Mouse (Mus musculus): ENCODE results near the gene Col23a1.

Gene Col23a1

DNA sequence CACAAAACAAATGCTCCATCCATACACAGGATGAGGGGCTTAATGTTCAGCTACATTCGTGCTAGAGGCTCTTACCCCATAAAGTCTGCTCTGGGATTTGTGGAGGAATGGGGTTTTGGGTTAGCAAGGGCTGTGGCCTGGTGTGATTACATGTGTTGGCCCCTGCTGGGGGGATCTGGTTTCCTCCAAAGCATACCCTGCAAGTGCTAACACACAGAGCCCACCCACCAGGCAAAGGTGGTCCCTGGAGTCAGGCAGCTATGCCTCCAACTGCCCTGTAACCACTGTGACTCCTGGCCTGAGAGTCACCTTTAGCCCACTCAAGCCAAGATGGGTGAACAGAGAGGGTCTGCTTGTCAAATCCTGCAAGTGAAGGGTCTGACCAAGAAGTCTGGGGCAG is 82.2 kb downstream of the Col23a1 start:
- no peak for DNase-seq (ENCODE audit: extremely low read depth, low read depth, low spot score)

DNA sequence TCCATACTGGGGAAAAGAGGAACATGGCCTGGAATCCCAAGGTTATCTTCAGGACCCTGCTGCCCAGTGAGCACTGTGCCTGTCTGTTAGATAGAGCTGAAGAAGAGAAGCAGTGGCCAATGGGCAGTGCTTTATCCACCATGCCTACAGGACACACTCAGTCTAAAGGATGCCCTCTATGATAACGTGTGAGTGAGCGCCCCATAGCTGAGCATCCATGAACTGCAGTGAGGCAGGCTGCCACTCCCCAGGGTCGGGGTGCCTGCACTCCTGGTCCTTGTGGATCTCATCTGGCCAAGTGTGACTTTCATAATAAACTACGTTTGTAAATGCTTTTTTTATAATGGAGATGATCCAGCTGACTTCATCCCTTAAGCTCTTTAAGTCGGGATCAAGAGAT is 87.5 kb downstream of the Col23a1 start:
- no peak for DNase-seq (ENCODE audit: extremely low read depth, low read depth, low spot score)

DNA sequence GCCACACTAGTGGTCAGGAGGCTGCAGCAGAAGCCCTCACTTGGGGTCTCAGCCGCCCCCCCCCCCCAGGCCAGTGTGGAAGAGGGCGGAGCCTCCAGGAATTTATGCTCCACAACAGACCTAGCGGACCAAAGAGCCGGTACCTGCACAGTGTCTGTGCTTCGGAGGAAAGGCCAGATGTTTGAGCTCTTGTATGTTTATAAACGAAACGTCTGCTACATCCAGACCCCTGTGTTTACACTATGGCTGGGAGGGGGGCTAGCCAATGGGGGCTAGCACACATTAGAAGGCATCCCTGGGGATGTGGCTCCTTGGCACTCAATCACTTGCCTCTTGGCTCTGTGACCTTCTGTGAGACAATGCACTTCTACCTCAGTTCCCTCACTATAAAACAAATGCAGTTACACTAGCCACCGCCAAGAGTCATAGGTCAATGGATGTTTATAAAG is 99.2 kb downstream of the Col23a1 start:
- DNase-seq (ENCODE audit: extremely low read depth, low read depth, low spot score) = no peak

DNA sequence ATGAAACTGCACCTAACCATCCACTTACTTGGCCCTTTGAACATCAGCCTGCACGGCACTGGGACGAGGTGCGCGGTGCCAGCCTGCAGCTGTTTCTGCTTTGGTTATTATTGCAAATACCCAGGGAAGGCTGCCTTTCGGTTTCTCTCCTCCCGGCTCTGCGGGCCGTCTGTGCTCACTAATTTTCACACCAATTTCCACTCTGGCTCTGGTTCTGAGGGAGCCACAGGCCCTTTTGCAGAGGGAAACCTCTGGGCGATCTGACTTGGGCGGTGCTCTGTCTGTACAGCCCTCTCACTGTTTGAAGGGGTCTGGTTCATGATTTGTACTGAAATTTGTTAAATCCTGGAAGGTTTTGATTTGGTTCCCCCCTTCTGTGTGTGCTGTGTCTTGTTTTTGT is 100.0 kb downstream of the Col23a1 start:
- no peak for DNase-seq (ENCODE audit: extremely low read depth, low read depth, low spot score)

DNA sequence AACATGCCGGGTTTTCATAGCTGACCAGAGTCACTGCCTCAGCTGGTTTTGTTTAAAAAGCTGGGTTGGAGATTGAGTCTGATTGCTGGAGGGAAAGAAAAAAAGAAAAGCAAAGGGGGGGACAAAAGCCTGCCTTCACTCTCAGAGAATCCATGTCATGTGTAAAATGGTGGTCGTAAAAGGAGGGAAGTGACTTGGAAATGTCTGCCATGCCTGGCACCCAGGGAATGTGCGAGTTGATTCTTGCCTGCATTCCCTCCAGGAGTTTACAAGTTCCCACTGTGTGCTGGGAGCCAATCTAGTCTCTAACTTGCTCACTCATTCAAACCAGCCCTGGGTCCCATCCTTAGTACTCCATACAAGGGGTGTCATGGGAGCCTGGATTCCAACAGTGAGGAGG is 100.8 kb downstream of the Col23a1 start:
- DNase-seq (ENCODE audit: extremely low read depth, low read depth, low spot score) = no peak

DNA sequence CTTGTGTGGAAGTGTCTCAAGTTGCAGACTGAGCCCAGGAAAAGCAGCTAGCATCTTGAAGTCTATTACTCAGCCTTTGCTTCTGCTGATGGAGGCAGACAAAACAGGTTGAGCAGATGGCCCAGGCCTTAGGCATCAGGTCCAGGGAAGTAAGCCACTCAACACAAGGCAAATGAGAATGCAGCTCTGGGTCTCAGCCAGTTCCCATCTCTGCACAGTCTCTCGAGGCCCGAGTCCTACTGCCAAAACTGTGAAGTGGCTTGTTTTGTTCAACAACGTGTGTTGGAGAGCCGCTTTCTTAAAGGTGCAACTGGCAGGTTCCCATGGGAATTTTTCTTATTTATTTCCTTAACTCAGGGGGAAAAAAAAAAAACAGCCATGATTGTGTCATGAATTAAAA is 101.8 kb downstream of the Col23a1 start:
- DNase-seq (ENCODE audit: extremely low read depth, low read depth, low spot score) = no peak

DNA sequence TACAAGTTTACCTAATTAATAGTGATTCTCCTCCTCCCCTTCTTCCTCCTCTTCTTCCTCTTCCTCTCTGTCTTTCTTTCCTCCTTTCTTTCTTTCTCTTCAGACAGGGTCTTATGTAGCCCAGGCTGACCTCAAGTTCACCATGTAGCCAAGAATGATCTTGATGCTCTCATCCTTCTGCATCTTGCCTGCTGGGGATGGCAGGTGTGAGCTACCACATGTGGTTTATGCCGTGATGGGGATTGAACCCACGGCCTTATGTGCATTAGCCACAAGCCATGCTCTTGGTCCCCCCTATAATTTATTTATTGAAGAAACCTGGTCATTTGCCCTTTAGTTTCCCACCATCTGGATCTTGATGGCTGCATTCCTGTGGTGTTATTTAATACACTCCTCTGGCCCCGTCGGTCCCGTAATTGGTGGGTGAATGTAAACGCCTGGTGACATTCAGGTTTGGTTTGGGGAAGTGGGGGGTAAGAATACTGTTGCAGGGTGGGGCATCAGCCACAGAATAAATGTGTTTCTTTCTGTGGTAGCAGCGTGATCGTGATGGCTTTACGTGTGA is 104.7 kb downstream of the Col23a1 start:
- DNase-seq (ENCODE audit: extremely low read depth, low read depth, low spot score) = no peak

DNA sequence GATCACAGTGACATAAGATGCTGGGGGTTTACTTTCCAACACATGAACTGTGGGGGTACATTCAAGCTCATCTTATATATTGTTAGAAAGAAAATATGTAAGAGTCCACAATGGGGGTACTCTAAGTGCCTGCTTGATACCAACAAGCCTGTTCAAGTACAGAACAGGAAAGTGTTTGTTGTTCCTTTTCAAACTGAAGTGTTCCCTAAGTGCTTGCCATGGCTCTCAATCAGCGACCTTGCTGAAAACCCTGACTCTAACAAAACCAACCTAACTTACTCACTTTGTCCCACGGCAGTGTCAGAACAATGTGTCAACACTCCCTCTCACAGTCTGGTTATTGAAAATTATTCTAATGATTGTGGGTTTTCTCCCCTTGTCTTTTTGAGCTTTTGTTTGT is 106.7 kb downstream of the Col23a1 start:
- no peak for DNase-seq (ENCODE audit: extremely low read depth, low read depth, low spot score)

DNA sequence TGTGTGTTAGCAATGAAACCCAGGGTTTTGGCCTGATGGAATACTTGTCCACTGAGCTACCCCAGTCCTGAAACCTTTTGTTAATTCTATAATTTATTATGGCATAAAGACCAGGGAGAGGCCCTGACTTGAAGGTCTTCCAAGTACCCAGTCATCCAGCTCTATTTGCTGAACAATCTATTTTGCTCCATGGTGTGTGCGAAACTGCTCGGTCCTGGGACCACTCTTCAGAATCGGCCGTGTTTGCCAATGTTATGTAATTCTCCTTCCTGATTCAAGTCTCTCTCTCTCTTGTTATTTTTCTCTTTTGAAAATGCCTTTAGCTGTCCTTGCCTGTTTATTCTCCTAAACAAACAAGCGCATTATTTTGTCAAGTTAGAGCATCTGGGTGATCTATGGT is 108.4 kb downstream of the Col23a1 start:
- no peak for DNase-seq (ENCODE audit: extremely low read depth, low read depth, low spot score)

DNA sequence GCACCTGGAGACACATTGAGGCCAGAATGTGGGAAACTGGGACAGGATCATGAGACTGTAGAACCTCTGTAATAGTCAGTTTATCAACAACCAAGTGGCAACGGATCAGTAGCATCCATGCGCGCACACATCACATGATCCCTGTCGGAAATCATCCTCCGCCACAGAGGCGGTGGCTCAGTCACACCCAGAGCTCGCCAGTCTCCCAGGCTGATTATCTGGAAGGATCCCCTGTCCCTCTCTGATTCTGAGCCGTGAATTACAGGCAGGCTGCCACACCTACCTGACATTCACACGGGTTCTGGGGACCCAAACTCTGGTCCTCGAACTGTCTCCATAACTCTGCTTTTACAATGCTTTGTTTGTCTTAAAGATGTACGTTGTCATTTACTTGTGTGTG is 110.6 kb downstream of the Col23a1 start:
- DNase-seq (ENCODE audit: extremely low read depth, low read depth, low spot score) = no peak

DNA sequence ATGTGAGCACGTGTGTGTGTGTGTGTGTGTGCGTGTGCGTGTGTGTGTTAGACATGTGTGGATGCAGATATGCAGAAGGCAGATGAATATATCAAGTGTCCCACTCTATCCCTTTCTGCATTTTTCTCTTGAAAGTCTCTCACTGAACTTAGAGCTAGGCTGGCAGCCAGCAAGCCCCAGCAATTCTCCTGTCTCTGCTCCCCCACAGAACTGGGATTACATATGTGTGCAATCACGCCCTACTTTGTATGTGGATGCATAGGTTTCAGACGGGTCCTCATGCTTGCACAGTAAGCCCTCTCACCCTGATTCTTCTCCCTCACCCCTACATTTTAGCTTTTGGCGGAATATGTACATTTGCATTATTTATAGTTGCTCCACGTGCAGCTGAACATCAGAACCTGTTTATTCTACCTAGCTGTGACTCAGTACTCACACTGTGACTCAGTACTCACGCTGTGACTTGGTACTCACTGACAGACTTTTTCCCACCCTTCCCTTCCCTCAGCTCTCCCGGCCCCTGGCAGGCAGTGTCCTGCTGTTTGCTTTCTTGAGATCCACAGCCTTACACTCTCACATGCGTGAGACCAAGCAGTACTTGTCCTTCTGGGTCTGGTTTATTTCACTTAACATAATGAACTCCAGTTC is 111.9 kb downstream of the Col23a1 start:
- no peak for DNase-seq (ENCODE audit: extremely low read depth, low read depth, low spot score)

DNA sequence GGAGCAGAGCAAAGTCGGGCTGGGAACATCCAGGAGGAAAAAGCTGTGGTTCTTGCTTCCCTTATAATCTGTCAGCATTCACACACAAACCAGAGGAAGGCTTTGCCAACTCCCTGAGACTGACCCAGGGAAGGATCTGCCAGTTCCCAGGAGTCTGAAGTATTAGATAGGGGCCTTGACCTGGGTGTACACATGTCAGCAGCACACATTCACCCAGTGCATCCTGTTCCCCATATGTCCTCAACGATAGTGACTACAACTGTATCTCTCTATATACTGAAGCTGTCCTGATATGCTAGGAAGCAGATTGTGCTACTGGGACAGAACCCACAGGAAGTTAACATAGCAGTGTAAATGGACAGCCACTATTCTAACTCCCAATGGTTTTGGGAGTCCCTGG is 114.2 kb downstream of the Col23a1 start:
- no peak for DNase-seq (ENCODE audit: extremely low read depth, low read depth, low spot score)

DNA sequence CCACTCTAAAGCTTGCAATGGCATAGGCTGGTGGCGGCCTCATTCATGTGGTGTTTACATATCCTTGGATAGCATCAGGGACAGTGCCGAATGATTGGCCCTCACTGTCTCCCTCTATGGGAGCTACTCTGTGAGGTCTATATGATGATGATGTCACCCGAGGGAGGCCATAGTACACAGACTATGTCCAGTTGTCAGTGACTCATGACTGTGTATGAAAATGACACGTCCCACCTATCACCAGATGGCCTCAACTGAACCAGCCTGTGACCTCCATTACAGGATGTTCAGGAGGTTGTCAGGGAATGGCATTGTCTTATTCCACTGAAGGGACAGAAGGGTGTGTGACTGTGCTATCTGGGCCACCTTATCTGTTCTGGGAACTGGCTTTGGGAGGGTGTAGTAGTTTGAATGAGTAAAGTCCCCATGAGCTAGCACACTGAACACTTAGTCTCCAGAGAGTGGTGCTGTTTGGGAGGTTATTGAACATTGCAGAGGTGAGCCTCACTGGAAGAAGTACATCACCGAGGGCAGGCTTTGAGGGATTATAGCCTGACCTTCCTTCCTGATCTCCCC is 115.2 kb downstream of the Col23a1 start:
- DNase-seq (ENCODE audit: extremely low read depth, low read depth, low spot score) = no peak

DNA sequence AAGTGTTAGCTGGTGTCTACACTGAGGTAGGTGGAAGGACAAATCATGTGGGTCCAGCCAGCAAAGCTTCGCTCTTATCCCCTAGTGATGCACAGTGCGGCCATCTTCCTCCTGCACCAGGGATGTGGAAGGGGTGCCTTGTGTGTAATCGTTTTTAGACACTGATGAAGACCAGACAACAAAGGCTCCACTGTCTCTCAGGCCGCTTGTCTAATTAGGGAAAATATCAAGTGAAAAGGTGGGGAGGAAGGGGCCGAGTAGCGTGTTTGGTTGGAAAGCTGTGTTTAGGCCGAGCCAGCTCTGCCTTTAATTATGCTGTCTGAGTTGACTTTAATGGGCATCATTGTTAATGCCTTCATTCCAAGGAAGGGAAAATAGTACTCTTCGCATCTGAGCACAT is 116.8 kb downstream of the Col23a1 start:
- no peak for DNase-seq (ENCODE audit: extremely low read depth, low read depth, low spot score)

DNA sequence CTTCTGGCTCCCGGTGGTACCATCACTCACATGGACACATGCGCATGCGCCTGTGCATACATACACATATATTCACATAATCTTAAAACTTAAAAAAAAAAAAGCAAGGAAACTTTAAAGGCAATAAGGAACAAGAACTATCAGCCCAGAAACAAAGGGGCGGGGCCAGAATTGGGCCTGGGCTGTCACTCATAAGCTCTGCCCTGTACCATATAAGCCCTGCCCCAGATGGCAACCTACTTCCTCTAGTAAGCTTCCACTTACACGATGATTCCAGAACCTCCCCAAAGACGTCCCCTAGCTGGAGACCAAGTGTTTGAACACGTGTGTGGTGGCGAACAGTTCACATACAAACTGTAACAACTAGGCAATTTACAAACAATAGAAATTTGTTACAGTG is 117.6 kb downstream of the Col23a1 start:
- no peak for DNase-seq (ENCODE audit: extremely low read depth, low read depth, low spot score)

DNA sequence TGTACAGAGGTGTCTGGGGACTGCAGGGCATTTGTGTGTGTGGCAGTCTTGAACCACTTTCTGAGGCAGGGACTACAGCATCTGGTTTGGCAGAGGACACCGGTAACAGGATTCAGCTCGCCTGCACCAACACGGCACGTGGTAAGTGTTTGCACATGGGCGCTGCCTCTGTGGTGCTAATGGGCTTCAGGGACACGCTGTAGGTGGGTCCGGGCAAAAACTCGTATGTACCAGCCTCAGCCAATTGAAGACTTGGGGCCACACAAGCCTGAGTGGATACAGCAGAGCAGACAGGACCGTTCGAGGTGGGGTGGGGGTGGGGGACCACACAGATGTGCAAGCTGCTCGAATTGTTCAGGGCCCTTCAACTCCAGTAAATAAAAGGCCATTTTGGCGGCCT is 121.1 kb downstream of the Col23a1 start:
- no peak for DNase-seq (ENCODE audit: extremely low read depth, low read depth, low spot score)

DNA sequence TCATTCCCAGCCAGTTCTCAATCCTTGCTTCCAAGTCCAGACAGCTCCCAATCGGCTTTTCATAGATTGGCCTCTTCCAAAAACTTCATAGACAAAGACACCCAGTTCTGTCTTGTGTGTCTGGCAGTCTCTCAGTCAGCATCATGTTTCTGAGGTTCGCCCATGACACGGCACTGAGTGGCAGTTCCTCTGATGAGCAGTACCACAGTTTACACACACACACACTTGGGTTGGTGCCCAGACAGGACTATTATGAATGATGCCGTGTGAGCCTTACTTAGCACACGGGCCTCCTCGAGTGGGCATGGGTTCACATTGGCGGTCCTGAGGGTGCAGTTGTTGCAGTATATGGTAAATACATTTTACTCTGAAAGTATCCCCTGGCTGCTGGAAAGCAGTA is 124.8 kb downstream of the Col23a1 start:
- no peak for DNase-seq (ENCODE audit: extremely low read depth, low read depth, low spot score)

DNA sequence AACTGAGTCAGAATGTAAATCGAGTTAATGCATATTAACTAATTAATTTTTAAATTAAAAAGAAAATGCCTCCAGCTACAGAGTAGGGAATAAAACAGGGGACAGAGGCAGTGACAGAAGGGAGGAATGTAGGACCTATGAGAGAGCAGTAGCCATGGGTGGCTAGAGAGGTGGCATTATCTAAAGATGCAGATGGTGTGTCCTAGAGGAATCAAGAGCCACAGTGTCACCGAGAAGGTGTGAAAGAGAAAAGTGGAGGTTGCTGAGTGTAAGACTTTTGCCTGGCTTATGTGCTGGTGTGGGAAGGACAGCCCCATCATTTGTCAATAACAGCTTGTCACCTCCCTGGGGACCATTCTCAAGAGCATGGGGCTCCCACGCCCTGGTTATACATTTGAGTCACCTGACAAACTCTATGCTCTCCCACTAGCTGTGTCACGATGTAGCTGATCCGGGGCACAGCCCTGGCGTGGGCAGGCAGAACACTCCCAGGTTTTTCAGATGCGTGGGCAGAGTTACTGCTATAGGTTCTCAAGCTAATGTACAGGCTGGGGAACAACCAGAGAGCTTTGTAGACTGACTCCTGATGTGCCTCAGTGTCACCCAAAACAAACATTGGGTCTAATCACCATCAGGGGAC is 125.4 kb downstream of the Col23a1 start:
- DNase-seq (ENCODE audit: extremely low read depth, low read depth, low spot score) = no peak

DNA sequence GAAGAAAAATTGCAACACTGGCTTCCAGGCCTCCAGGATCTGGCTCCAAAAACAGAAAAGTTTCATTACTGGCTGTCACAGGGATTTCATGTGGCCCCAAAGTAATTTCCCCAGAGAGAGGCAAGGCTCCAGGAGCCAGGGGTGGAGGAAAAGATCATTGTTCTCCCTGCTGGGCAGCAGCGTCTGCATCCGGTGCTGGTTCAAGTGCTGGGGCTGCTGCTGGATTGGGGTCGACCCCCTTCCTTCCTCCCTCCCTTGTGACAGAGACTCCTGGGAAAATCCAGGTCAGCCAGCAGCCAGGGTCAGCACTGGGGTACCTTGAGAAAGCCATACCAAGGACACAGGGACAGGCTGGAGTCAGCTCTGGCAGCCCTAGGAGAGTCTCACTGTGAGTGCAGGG is 129.1 kb downstream of the Col23a1 start:
- DNase-seq (ENCODE audit: extremely low read depth, low read depth, low spot score) = no peak

DNA sequence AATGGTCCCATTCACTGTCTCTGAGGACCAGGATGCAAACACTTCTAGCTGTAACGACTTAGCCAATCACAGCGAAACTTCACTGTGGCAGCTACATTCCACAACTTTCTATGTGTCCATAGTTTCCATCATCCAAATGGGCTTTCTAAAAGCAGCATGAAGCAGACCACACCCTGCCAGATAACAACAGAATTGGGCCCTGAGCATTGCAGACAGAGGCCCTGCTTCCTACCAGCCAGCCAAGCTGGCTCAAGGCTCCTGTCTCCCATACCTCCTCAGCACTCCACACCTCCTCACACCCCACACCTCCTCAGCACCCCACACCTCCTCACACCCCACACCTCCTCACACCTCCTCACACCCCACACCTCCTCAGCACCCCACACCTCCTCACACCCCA is 132.2 kb downstream of the Col23a1 start:
- no peak for DNase-seq (ENCODE audit: extremely low read depth, low read depth, low spot score)

DNA sequence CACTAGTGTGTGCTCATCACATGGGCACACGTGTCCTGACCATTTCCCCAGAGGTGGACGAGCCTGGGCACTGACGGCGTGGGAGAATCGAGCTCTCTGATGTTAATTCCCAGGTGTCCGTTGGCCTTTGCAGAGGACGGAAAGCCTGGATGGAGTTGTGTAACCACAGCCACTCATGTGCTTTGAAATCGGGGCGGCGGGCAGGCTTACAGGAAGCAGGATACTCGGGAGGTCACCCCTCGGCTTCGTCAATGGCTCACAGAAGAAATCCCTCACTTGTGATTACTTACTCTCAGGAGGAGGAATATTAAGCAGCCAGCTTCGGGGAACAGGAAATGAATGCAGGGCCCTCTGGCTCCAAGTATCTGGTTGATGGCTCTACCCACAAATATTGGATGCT is 133.0 kb downstream of the Col23a1 start:
- DNase-seq (ENCODE audit: extremely low read depth, low read depth, low spot score) = no peak

DNA sequence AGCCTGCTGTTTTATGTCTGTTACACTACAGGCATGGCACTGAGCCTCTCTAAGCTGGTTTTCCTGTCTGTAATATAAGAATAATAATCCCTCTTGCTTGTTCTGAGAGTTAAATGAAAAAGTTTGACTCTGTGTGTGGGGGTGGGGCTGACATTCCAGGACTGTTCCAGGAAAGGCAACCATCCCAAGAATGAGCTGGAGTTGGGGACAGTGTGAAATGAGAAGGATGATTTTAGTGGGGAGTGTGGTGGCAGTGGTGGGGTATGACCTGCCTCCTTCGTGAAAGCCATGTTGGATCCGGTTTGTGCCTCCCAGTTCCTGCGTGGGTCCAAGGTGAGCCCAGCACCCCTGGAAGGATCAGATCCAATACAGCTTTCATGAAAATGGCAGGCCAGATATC is 136.4 kb downstream of the Col23a1 start:
- no peak for DNase-seq (ENCODE audit: extremely low read depth, low read depth, low spot score)

Measured in fat pad, adult 2 months (tissue).